Mouse (Mus musculus) intestine, embryonic 14.5 days (tissue): ENCODE measurements around the gene Rpn2. TPM values are rescaled to one million over a fixed set of nuclear protein-coding genes. Genes with fewer than 3 reads are reported as not detected.

ENCODE experiments used
- ATAC-seq: fragments of 200-750 bp; cut with Nextera tagmentation; replicated peaks from 2 replicates; pipeline ENCODE4 v1.8.0; 2017; ENCODE audit warnings: low read depth, moderate number of reproducible peaks, moderate TSS enrichment, moderate library complexity; ENCODE audit not compliant: low FRiP score, low TSS enrichment
- DNase-seq: peaks from one replicate; pipeline ENCODE4 v3.0.0-alpha.2; 2018; ENCODE audit warnings: low spot score
- H3K27ac ChIP-seq: fragments of 300-500 bp; sonication (generic); 2 replicates; pipeline ENCODE4 v1.5.1; 2014; ENCODE audit warnings: low read depth, mild to moderate bottlenecking, control low read depth
- H3K27me3 ChIP-seq: fragments of 300-500 bp; sonication (generic); replicated peaks from 2 replicates; pipeline ENCODE4 v1.6.1; 2014; ENCODE audit warnings: low read length, control low read depth; ENCODE audit not compliant: control insufficient read depth, insufficient read depth
- H3K36me3 ChIP-seq: fragments of 300-500 bp; sonication (generic); 2 replicates; pipeline ENCODE4 v1.6.1; 2014; ENCODE audit warnings: low read length, control low read depth; ENCODE audit not compliant: control insufficient read depth, insufficient read depth
- H3K4me1 ChIP-seq: fragments of 300-500 bp; sonication (generic); replicated peaks from 2 replicates; pipeline ENCODE4 v1.6.1; 2014; ENCODE audit warnings: low read length, control low read depth, mixed read lengths; ENCODE audit not compliant: control insufficient read depth, insufficient read depth
- H3K4me2 ChIP-seq: fragments of 300-500 bp; sonication (generic); 2 replicates; pipeline ENCODE4 v1.6.1; 2014; ENCODE audit warnings: low read length
- H3K4me3 ChIP-seq: fragments of 300-500 bp; sonication (generic); 2 replicates; pipeline ENCODE4 v1.5.1; 2014; ENCODE audit warnings: low read depth, low read length, control low read depth, mixed read lengths
- H3K9ac ChIP-seq: fragments of 300-500 bp; sonication (generic); 2 replicates; pipeline ENCODE4 v1.6.1; 2014; ENCODE audit warnings: mild to moderate bottlenecking, low read length
- H3K9me3 ChIP-seq: fragments of 300-500 bp; sonication (generic); 2 replicates; pipeline ENCODE4 v1.6.1; 2016; ENCODE audit warnings: low read length, control low read depth; ENCODE audit not compliant: control insufficient read depth
- WGBS: fragments of 180-500 bp; shearing (Covaris S2); extraction: QIAGEN DNeasy Blood & Tissue Kit; methylation state at CpG from one replicate; pipeline ENCODE4 v1.1.7; 2014; 5-methylcytosine and 5-hydroxymethylcytosine counted together
- polyA plus RNA-seq: library from polyadenylated mRNA; unstranded; fragments of >200 nt; fragmentation: Nextera tagmentation; extraction: Ambion mirVana; gene quantifications from 2 replicates; pipeline ENCODE4 v1.2.1, GENCODE M21; 2014

Gene Rpn2
- polyA plus RNA-seq, 1 experiment from 2014 or later = 338 TPM

DNA sequence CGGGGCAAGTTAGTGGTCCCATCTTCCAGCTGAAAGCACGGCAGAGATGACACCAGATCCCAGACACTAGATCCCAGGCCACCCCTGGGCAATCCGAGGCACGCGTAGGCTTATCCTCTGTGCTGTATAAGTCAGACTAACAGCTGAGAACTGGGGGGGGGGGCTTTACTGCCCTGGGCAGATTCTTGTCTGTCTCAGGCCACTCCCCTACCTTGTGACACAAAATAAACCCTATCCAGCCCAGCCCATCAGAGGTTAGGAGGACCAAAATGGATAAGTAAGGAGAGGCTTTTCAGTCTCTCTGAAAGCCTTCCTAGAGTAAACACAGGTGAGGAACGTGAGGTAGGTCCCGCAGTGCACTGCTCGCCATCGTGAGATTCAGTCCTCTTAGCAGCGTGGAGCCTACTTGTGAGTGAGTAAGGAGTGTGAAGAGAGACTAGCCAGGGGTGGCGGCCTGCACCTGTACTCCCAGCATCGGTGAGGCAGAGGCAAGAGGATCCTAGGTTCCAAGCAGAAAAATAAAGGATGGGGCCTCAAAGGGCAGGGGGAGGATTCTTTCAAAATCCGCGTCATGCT lies 37.6 kb downstream of the Rpn2 start:
- H3K4me1 ChIP-seq = no peaks in the 10 kb centered on the region
- H3K36me3 ChIP-seq = peaks cover 94% of the 10 kb centered on the region
- no peak overlapping the region for H3K4me2 ChIP-seq
- H3K9ac ChIP-seq = no peak overlapping the region
- H3K4me3 ChIP-seq = no peak overlapping the region
- H3K27me3 ChIP-seq = no peaks in the 10 kb centered on the region
- no peak overlapping the region for H3K27ac ChIP-seq
- no peak for DNase-seq
- no peak for ATAC-seq
- WGBS = 75% methylated on average over 14 of the region's 14 CpGs
- no peaks in the 10 kb centered on the region for H3K9me3 ChIP-seq

- Histone ChIP-seq H3K27me3 (no peaks in the 10 kb centered on the region), H3K4me3 (no peak overlapping the region), H3K9me3 (no peaks in the 10 kb centered on the region), H3K27ac (peak overlapping the region; percentile 10; the same call in 1 of the 2 replicates), H3K4me2 (no peak overlapping the region), H3K4me1 (no peaks in the 10 kb centered on the region), H3K9ac (no peak overlapping the region), H3K36me3 (peaks cover 95% of the 10 kb centered on the region)
- DNase-seq (no peak), ATAC-seq (no peak)
- 65% methylated on average over 6 of the region's 6 CpGs for WGBS
Measured at GRCm38 (mm10) chr2:157317220-157317619, 38.4 kb downstream of the Rpn2 start.

- ATAC-seq = no peak
- DNase-seq = no peak
- Histone ChIP-seq H3K27me3 (no peaks in the 10 kb centered on the region), H3K4me2 (no peak overlapping the region), H3K4me1 (no peaks in the 10 kb centered on the region), H3K9me3 (no peaks in the 10 kb centered on the region), H3K4me3 (no peak overlapping the region), H3K9ac (no peak overlapping the region), H3K27ac (no peak overlapping the region), H3K36me3 (peaks cover 95% of the 10 kb centered on the region)
- WGBS = 88% methylated on average over 8 of the region's 8 CpGs
Measured at GRCm38 (mm10) chr2:157320135-157320534, 41.3 kb downstream of the Rpn2 start.

GRCm38 (mm10) chr2:157320886-157321285 lies 42.1 kb downstream of the Rpn2 start:
- Histone ChIP-seq H3K27ac (no peak overlapping the region), H3K36me3 (peaks cover 96% of the 10 kb centered on the region), H3K27me3 (no peaks in the 10 kb centered on the region), H3K4me2 (no peak overlapping the region), H3K4me1 (no peaks in the 10 kb centered on the region), H3K4me3 (no peak overlapping the region), H3K9ac (no peak overlapping the region), H3K9me3 (no peaks in the 10 kb centered on the region)
- ATAC-seq (no peak), DNase-seq (no peak)
- WGBS = 65% methylated on average over 5 of the region's 5 CpGs

DNA sequence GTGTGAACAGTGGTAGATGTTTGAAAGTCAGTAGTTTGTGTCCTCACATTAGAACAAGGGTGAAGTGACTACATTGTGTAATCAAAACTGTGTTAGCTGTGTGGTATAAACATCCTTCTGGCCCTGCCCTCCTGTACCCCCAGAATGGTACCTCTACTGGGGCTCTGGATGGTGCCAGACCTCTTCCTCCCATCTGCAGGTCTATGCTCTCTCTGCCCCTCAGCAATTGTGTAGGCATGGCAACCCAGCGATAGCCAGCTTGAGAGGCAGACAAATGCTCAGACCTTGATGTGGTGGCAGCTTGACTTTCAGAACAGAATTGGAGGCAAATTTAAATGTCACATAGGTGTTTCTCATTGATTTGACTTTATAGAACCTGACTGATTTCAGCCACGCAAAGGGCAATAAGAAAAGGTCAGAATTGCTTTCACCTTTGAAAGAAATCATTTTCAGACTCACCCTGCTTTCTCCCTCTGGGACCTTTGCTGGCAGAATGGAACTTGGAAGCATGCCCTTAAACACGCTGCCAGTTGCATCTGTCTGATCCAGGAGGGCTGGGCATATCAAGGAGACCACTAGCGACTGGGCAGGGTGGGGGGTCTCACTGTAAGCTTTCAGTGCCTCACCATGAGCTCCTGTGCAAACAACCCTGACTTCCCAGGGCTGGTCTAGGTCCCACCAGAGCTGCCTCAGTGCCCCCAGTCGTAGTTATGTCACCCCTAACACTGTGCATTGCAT lies 43.4 kb downstream of the Rpn2 start:
- DNase-seq = no peak
- ATAC-seq = no peak
- Histone ChIP-seq H3K27me3 (no peaks in the 10 kb centered on the region), H3K4me2 (no peak overlapping the region), H3K4me3 (no peak overlapping the region), H3K9me3 (no peaks in the 10 kb centered on the region), H3K4me1 (no peaks in the 10 kb centered on the region), H3K9ac (no peak overlapping the region), H3K27ac (no peak overlapping the region), H3K36me3 (peaks cover 98% of the 10 kb centered on the region)
- WGBS = 86% methylated on average over 5 of the region's 5 CpGs

- Histone ChIP-seq H3K4me1 (no peaks in the 10 kb centered on the region; the same call in 1 of the 2 replicates), H3K27ac (no peak overlapping the region), H3K9me3 (no peaks in the 10 kb centered on the region), H3K4me2 (no peak overlapping the region), H3K36me3 (peaks cover 78% of the 10 kb centered on the region), H3K9ac (no peak overlapping the region), H3K27me3 (no peaks in the 10 kb centered on the region), H3K4me3 (no peak overlapping the region)
- 89% methylated on average over 2 of the region's 2 CpGs for WGBS
- ATAC-seq (no peak), DNase-seq (no peak)
Measured at GRCm38 (mm10) chr2:157325238-157325637, 46.4 kb downstream of the Rpn2 start.

DNA sequence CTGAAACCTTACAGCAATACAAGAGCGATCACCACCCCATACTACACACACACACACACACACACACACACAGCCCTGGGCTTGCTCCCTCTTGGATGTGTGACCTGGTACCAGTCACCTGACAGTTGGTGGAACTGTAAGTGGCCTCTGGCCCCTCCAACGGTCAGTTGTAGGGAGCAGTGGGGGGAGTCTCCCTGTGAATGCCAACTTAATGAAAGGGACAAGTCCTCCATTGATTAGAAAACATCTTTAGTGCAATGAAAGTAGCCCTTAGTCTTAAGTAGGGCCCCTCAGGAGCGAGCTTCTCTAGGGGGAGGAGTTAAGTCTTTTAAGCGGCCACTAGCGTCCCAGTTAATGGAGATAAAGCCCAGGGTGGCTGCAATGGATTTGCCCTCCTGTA lies 49.3 kb downstream of the Rpn2 start:
- ATAC-seq (no peak), DNase-seq (no peak)
- Histone ChIP-seq H3K4me3 (no peak overlapping the region), H3K9ac (no peak overlapping the region), H3K4me2 (no peak overlapping the region), H3K4me1 (no peaks in the 10 kb centered on the region; the same call in 1 of the 2 replicates), H3K27ac (no peak overlapping the region), H3K36me3 (peaks cover 49% of the 10 kb centered on the region), H3K9me3 (no peaks in the 10 kb centered on the region), H3K27me3 (no peaks in the 10 kb centered on the region)
- WGBS = 48% methylated on average over 5 of the region's 5 CpGs

GRCm38 (mm10) chr2:157328570-157328969 lies 49.8 kb downstream of the Rpn2 start:
- H3K27me3 ChIP-seq = no peaks in the 10 kb centered on the region
- ATAC-seq (no peak), DNase-seq (no peak)
- no peak overlapping the region for H3K4me2 ChIP-seq
- H3K36me3 ChIP-seq = peaks cover 45% of the 10 kb centered on the region
- no peak overlapping the region for H3K4me3 ChIP-seq
- H3K27ac ChIP-seq = no peak overlapping the region
- no peak overlapping the region for H3K9ac ChIP-seq
- H3K4me1 ChIP-seq = no peaks in the 10 kb centered on the region; the same call in 1 of the 2 replicates
- H3K9me3 ChIP-seq = no peaks in the 10 kb centered on the region
- WGBS = 50% methylated on average over 11 of the region's 11 CpGs

DNA sequence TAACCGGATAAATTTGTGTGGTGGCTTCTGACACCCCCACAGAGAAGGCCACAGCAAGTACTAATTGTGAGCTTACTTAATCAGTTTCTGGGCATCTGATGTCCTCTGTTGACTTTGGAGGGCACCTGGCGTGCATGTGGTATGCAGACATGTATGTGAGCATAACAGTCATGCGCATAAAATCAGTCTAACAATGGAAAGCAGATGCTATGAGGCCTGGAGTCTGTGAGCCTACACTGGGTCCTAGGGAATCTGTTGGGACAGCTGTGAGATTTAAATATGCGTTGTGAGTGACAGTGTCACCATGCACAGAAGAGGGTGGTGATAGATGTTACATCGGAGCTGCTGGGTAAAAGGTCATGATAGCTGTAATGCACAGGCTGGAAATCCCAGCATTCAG lies 53.2 kb downstream of the Rpn2 start:
- H3K4me2 ChIP-seq = no peak overlapping the region
- no peak overlapping the region for H3K27ac ChIP-seq
- no peaks in the 10 kb centered on the region for H3K27me3 ChIP-seq
- WGBS = 80% methylated on average over 5 of the region's 5 CpGs
- ATAC-seq (no peak), DNase-seq (no peak)
- peaks cover 10% of the 10 kb centered on the region for H3K36me3 ChIP-seq
- H3K4me1 ChIP-seq = no peaks in the 10 kb centered on the region; the same call in 1 of the 2 replicates
- no peak overlapping the region for H3K9ac ChIP-seq
- no peak overlapping the region for H3K4me3 ChIP-seq
- H3K9me3 ChIP-seq = no peaks in the 10 kb centered on the region
